22 mouse cellular contexts compared by ENCODE assay signal in genomic region chr1:56261708-56262107, GRCm38 (mm10).
DNase-seq lines count a peak whose midpoint lies in the region; ATAC-seq and TF ChIP-seq lines count a peak whose summit lies in the region.
"Had no signal": no experiment of that assay in that cellular context is flagged by ENCODE, and none has a peak within 500 bp of the region (broad histone marks: within the 10 kb centered on the region; RNA-seq: fewer than 3 reads in every experiment).

No protein-coding gene starts in this region.

- no peak overlapping the region for H3K9ac ChIP-seq in CH12.LX (ENCODE audit: insufficient read depth, low read depth)

- dilution Hi-C loops in CH12.LX (cut with MboI; ENCODE audit: extremely low pct_ligation_motif_present, extremely low pct_unique_long_range_greater_than_20kb, low sequenced_read_pairs), result no loop called here

- H3K79me2 ChIP-seq in CH12.LX (replicated peaks; ENCODE audit: control insufficient read depth, extremely low read depth, insufficient read depth, poor library complexity, severe bottlenecking), result no peaks in the 10 kb centered on the region

- 0 out of 4 replicates have a peak, but pooled peaks of 1 of the 2 experiments have one; percentile 11 for TF ChIP-seq CTCF in CH12.LX (conservative IDR thresholded peaks at IDR 0.05 in 1 of 2, IDR thresholded peaks at IDR 0.05 in 1 of 2; ENCODE audit: low read depth in 2 of 2, low read length in 2 of 2)

- no peaks in the 10 kb centered on the region for H3K27me3 ChIP-seq in CH12.LX (replicated peaks)

- DNase-seq in 416B (ENCODE audit: low read depth) (peak; percentile 74), CH12.LX (ENCODE audit: extremely low read depth) (no peak)
- no peak for DNase-seq in testis, postnatal 10 days (ENCODE audit: low spot score)
- DNase-seq in cerebellum, postnatal 14 days, result no peak
- no peak for DNase-seq in B cell, adult 2 months
- DNase-seq: adrenal gland, adult 2 months; adrenal gland, adult 8-10 months; adrenal gland, postnatal 10 days; adrenal gland, postnatal 14 days; adrenal gland, postnatal 25 days; adrenal gland, postnatal 36 days; cerebellum, adult 11 months; cerebellum, adult 11-12 months; cerebellum, adult 18-20 months; cerebellum, adult 2 months; cerebellum, adult 8-10 months; cerebellum, adult 9-10 months had no signal

- no peak overlapping the region for H3K27ac ChIP-seq in CH12.LX (ENCODE audit: insufficient read depth, low read depth)

- TF ChIP-seq POLR2A in CH12.LX (IDR thresholded peaks at IDR 0.05; ENCODE audit: low read depth, low read length), result no peak

- TF ChIP-seq EP300 in CH12.LX (IDR thresholded peaks at IDR 0.05; ENCODE audit: low read length), result no peak

- H3K4me2 ChIP-seq in CH12.LX (ENCODE audit: insufficient read depth, low read depth, poor library complexity, severe bottlenecking), result no peak overlapping the region

- peak; percentile 80 for ATAC-seq in common myeloid progenitor, adult 5-6 weeks (replicated peaks; ENCODE audit: low read depth, poor library complexity, severe bottlenecking)
- ATAC-seq: activated CD4-positive, CD25-positive, alpha-beta regulatory T cell, adult 4 months; CD4-positive, CD25-positive, alpha-beta regulatory T cell, adult 4 months; Patski had no signal

- in situ Hi-C loops in CH12.LX (cut with MboI; ENCODE audit: low pct_ligation_motif_present, low pct_unique_long_range_greater_than_20kb, low sequenced_read_pairs), result no loop called here

- peaks cover 2% of the 10 kb centered on the region for H3K9me3 ChIP-seq in CH12.LX (replicated peaks; ENCODE audit: low read length)

- no peaks in the 10 kb centered on the region for H3K4me1 ChIP-seq in CH12.LX (ENCODE audit: control insufficient read depth in 1 of 2, insufficient read depth in 2 of 2)

- no peaks in the 10 kb centered on the region for H3K36me3 ChIP-seq in CH12.LX (replicated peaks in 1 of 2; ENCODE audit: control insufficient read depth in 1 of 2, insufficient read depth in 1 of 2, low read length in 1 of 2)
- H3K36me3 ChIP-seq: G1E had no signal

- peak; percentile 17 for TF ChIP-seq RAD21 in CH12.LX (IDR thresholded peaks at IDR 0.05; ENCODE audit: low read depth, low read length)

- H3K4me3 ChIP-seq in CH12.LX (replicated peaks in 1 of 3; ENCODE audit: low read depth in 2 of 3, low read length in 2 of 3, poor library complexity in 1 of 3), result no peak overlapping the region

TF ChIP-seq in CH12.LX, 34 proteins besides CTCF, POLR2A, EP300 and RAD21:
- TF ChIP-seq MAZ (IDR thresholded peaks at IDR 0.05; ENCODE audit: low read depth, low read length) (no peak), JUND (conservative IDR thresholded peaks at IDR 0.05; ENCODE audit: low read depth, low read length) (no peak), NELFE (IDR thresholded peaks at IDR 0.05; ENCODE audit: low read depth, low read length) (no peak), MEF2A (IDR thresholded peaks at IDR 0.05; ENCODE audit: borderline replicate concordance, low read depth, low read length) (no peak), ZC3H11A (IDR thresholded peaks at IDR 0.05; ENCODE audit: low read depth, low read length) (no peak), CHD2 (IDR thresholded peaks at IDR 0.05; ENCODE audit: low read length) (no peak), HCFC1 (IDR thresholded peaks at IDR 0.05; ENCODE audit: low read depth, low read length) (no peak), IRF4 (IDR thresholded peaks at IDR 0.05; ENCODE audit: low read depth, low read length) (no peak), ETS1 (conservative IDR thresholded peaks at IDR 0.05; ENCODE audit: low read depth, low read length) (no peak), ELF1 (IDR thresholded peaks at IDR 0.05; ENCODE audit: low read depth, low read length) (no peak), UBTF (IDR thresholded peaks at IDR 0.05; ENCODE audit: low read depth, low read length) (no peak), MAX (IDR thresholded peaks at IDR 0.05; ENCODE audit: low read length) (no peak), SMC3 (IDR thresholded peaks at IDR 0.05; ENCODE audit: low read depth, low read length) (no peak), JUN (IDR thresholded peaks at IDR 0.05; ENCODE audit: insufficient read depth, low read depth, low read length) (no peak), ZMIZ1 (IDR thresholded peaks at IDR 0.05; ENCODE audit: low read depth, low read length) (no peak)
TF ChIP-seq in CH12.LX: peak in this region for 0.
